Mouse (Mus musculus): ENCODE data around the gene Pold1.

GRCm38 (mm10) chr7:44529518-44529917 lies 19.1 kb downstream of the Pold1 start:
- TF ChIP-seq EP300 (IDR thresholded peaks at IDR 0.05; ENCODE audit: insufficient read depth, low read depth, low read length) (no peak), CTCF (IDR thresholded peaks at IDR 0.05; ENCODE audit: low read depth, low read length) (no peak), POLR2A (IDR thresholded peaks at IDR 0.05; ENCODE audit: insufficient read depth, low read length) (no peak)

Data from ES-Bruce4 (cell line).